Mouse (Mus musculus): ENCODE results near the gene Zfp213. TPM values are rescaled to one million over a fixed set of nuclear protein-coding genes. Genes with fewer than 3 reads are reported as not detected.

Zfp213 gene
- not detected in 2 replicates for polyA plus RNA-seq (2012; ENCODE audit: insufficient read depth, insufficient read length, low replicate concordance, missing spikeins)

- under 1% methylated on average over 59 of the region's 59 CpGs for WGBS
- no peak for TF ChIP-seq CTCF (IDR thresholded peaks at IDR 0.05; ENCODE audit: insufficient read depth, low read depth, low read length)
- peak; percentile 97 for TF ChIP-seq POLR2A (IDR thresholded peaks at IDR 0.05; ENCODE audit: insufficient read depth, low read depth, low read length)
- peaks cover 3% of the 10 kb centered on the region; the same call in 1 of the 2 replicates for H3K4me1 ChIP-seq (ENCODE audit: control insufficient read depth, insufficient read depth, low read length)
- peak within 1 kb of the TSS; percentile 88 for H3K27ac ChIP-seq (ENCODE audit: insufficient read depth, low read depth, low read length)
- H3K4me3 ChIP-seq (ENCODE audit: insufficient read depth, low read depth, low read length): peak within 1 kb of the TSS; percentile 98
Observed at GRCm38 (mm10) chr17:23563595-23564367, at the start of gene Zfp213. TSS of gene Zfp213 (minus strand) at chr17:23564238.

GRCm38 (mm10) chr17:23610361-23610800 lies 46.3 kb upstream of the Zfp213 start:
- WGBS: 80% methylated on average over 28 of the region's 28 CpGs
- no peak for TF ChIP-seq POLR2A (IDR thresholded peaks at IDR 0.05; ENCODE audit: insufficient read depth, low read depth, low read length)
- TF ChIP-seq CTCF (IDR thresholded peaks at IDR 0.05; ENCODE audit: insufficient read depth, low read depth, low read length): 0 out of 2 replicates have a peak, but pooled peaks have one; percentile 19
- no peaks in the 10 kb centered on the region for H3K4me1 ChIP-seq (ENCODE audit: control insufficient read depth, insufficient read depth, low read length)
- H3K4me3 ChIP-seq (ENCODE audit: insufficient read depth, low read depth, low read length): no peak overlapping the region
- H3K27ac ChIP-seq (ENCODE audit: insufficient read depth, low read depth, low read length): no peak overlapping the region

GRCm38 (mm10) chr17:23609612-23610011 lies 45.6 kb upstream of the Zfp213 start:
- WGBS: 93% methylated on average over 24 of the region's 24 CpGs
- TF ChIP-seq CTCF (IDR thresholded peaks at IDR 0.05; ENCODE audit: insufficient read depth, low read depth, low read length) (no peak), POLR2A (IDR thresholded peaks at IDR 0.05; ENCODE audit: insufficient read depth, low read depth, low read length) (no peak)
- H3K4me1 ChIP-seq (ENCODE audit: control insufficient read depth, insufficient read depth, low read length): no peaks in the 10 kb centered on the region
- no peak overlapping the region for H3K27ac ChIP-seq (ENCODE audit: insufficient read depth, low read depth, low read length)
- H3K4me3 ChIP-seq (ENCODE audit: insufficient read depth, low read depth, low read length): no peak overlapping the region

DNA sequence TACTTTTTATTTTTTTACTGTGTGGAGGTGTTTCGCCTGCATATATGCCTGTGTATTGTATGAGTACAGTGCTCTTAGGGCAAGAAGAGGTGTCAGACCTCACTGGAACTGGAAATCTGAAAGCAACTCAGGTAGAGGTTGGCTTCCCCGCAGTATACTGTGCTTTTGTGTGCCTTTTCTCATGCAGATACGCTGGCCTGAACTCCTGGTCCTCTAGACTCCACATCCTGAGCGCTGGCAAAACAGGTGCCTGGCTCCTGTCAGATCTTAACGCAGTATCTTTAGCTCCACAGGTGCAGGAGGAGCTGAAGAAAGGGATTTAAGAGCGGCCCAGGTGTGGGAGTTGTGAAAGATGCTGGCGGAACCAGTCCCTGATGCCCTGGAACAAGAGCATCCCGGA lies 41.2 kb upstream of the Zfp213 start:
- 89% methylated on average over 8 of the region's 8 CpGs for WGBS
- no peak overlapping the region for H3K4me3 ChIP-seq (ENCODE audit: insufficient read depth, low read depth, low read length)
- no peak overlapping the region for H3K27ac ChIP-seq (ENCODE audit: insufficient read depth, low read depth, low read length)
- no peaks in the 10 kb centered on the region for H3K4me1 ChIP-seq (ENCODE audit: control insufficient read depth, insufficient read depth, low read length)
- no peak for TF ChIP-seq POLR2A (IDR thresholded peaks at IDR 0.05; ENCODE audit: insufficient read depth, low read depth, low read length)
- no peak for TF ChIP-seq CTCF (IDR thresholded peaks at IDR 0.05; ENCODE audit: insufficient read depth, low read depth, low read length)

GRCm38 (mm10) chr17:23604394-23604793 lies 40.4 kb upstream of the Zfp213 start:
- no peak for TF ChIP-seq POLR2A (IDR thresholded peaks at IDR 0.05; ENCODE audit: insufficient read depth, low read depth, low read length)
- TF ChIP-seq CTCF (IDR thresholded peaks at IDR 0.05; ENCODE audit: insufficient read depth, low read depth, low read length): no peak
- WGBS: 78% methylated on average over 7 of the region's 7 CpGs
- no peak overlapping the region for H3K4me3 ChIP-seq (ENCODE audit: insufficient read depth, low read depth, low read length)
- no peak overlapping the region for H3K27ac ChIP-seq (ENCODE audit: insufficient read depth, low read depth, low read length)
- no peaks in the 10 kb centered on the region for H3K4me1 ChIP-seq (ENCODE audit: control insufficient read depth, insufficient read depth, low read length)

DNA sequence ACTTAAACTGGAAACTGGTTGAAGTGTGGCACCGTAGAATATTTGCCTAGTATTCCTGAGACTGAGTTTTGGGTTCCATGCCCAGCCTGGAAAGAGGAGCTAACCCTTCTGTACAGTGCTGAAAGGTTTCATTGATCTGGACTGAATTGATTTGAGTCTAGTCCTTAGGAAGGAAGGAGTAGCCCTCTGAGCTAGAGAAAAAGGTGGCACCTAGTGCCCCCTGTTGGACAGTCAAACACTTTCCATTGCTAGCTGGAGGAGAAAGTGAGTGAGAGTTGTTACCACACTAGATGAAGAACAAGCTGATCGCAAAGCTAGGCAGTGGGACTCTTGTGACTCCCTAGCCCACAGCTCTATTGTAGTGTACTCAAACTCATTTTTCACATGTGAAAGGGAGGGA lies 39.5 kb upstream of the Zfp213 start:
- TF ChIP-seq CTCF (IDR thresholded peaks at IDR 0.05; ENCODE audit: insufficient read depth, low read depth, low read length) (no peak), POLR2A (IDR thresholded peaks at IDR 0.05; ENCODE audit: insufficient read depth, low read depth, low read length) (no peak)
- Histone ChIP-seq H3K27ac (ENCODE audit: insufficient read depth, low read depth, low read length) (no peak overlapping the region), H3K4me1 (ENCODE audit: control insufficient read depth, insufficient read depth, low read length) (peaks cover 5% of the 10 kb centered on the region), H3K4me3 (ENCODE audit: insufficient read depth, low read depth, low read length) (no peak overlapping the region)
- WGBS: 37% methylated on average over 2 of the region's 2 CpGs

DNA sequence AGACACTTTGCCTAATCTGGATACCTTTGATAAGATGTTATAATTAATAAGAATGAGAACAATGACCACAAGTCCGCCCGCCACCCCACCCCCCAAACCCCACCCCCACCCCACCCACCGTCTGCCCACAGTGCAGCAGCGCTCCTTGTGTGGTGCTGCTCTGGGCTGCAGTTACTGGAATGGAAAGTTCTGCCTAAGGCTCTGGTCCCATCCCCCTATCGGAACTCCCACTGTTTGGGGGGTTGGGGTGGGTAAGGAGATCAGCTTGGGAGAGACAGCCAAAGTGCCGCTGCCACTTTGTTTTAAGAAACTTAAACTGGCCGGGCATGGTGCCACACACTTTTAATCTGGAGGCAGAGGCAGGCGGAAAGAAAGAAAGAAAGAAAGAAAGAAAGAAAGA lies 39.0 kb upstream of the Zfp213 start:
- 6% methylated on average over 8 of the region's 8 CpGs for WGBS
- Histone ChIP-seq H3K4me3 (ENCODE audit: insufficient read depth, low read depth, low read length) (no peak overlapping the region), H3K27ac (ENCODE audit: insufficient read depth, low read depth, low read length) (no peak overlapping the region), H3K4me1 (ENCODE audit: control insufficient read depth, insufficient read depth, low read length) (peaks cover 6% of the 10 kb centered on the region)
- TF ChIP-seq CTCF (IDR thresholded peaks at IDR 0.05; ENCODE audit: insufficient read depth, low read depth, low read length) (no peak), POLR2A (IDR thresholded peaks at IDR 0.05; ENCODE audit: insufficient read depth, low read depth, low read length) (no peak)

DNA sequence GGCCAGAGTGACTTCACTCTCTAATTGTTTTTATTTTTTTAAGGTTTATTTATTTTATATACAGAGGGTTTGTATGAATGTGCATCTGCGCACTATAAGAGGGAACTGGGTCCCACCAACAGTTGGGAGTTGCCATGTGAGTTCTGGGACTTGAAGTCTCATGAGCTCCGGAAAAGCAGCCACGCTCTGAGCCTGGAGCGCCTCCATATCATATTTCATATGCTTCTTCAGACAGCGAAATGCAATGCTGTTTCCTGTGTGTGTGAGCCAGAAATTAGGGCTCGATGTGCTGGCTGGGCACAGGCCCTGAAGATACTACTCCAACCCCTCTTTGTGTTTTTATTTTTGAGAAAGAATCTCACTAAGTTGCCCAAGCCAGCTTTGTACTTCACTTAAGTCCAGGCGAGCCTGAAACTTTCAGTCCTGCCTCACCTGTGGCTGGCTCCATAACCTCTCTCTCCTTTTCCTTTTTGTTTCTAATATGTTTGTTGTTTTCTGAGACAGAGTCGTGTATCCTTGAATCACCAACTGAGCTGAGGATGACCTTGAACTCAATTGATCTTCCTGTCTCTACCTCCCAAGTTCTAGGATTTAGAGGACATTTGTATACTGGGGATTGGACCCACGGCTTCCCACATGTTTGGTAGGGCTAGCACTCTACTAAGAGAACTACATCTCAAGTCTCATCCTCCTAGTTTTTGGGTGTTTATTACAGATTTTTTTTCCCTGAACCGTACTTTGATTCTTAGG lies 38.0 kb upstream of the Zfp213 start:
- Histone ChIP-seq H3K4me3 (ENCODE audit: insufficient read depth, low read depth, low read length) (no peak overlapping the region), H3K27ac (ENCODE audit: insufficient read depth, low read depth, low read length) (no peak overlapping the region), H3K4me1 (ENCODE audit: control insufficient read depth, insufficient read depth, low read length) (peaks cover 6% of the 10 kb centered on the region)
- TF ChIP-seq CTCF (IDR thresholded peaks at IDR 0.05; ENCODE audit: insufficient read depth, low read depth, low read length): no peak
- TF ChIP-seq POLR2A (IDR thresholded peaks at IDR 0.05; ENCODE audit: insufficient read depth, low read depth, low read length): no peak
- 68% methylated on average over 10 of the region's 10 CpGs for WGBS

Measured in olfactory bulb, adult 2 months (tissue).